Mouse (Mus musculus) myocyte (in vitro differentiated cells): ENCODE measurements around the gene Cblc.

Experiments
- CEBPB ChIP-seq: IDR thresholded peaks from 2 replicates; pipeline ENCODE4 v1.6.1; 2011; ENCODE audit warnings: mild to moderate bottlenecking, moderate library complexity; ENCODE audit not compliant: poor library complexity, insufficient read depth, severe bottlenecking
- MYOD1 ChIP-seq, 3 experiments: IDR thresholded peaks; one replicate each; pipeline ENCODE4 v1.6.1; 2011; ENCODE audit warnings: control low read depth in 2 of 3, low read depth in 2 of 3, mild to moderate bottlenecking in 2 of 3, moderate library complexity in 1 of 3; ENCODE audit not compliant: insufficient read length in 2 of 3, control insufficient read depth in 1 of 3
- POLR2A ChIP-seq: IDR thresholded peaks from one replicate; pipeline ENCODE4 v1.6.1; 2011; ENCODE audit warnings: low read depth, mild to moderate bottlenecking, control low read depth, moderate library complexity; ENCODE audit not compliant: insufficient read length
- TCF12 ChIP-seq: IDR thresholded peaks from one replicate; pipeline ENCODE4 v1.6.1; 2011; ENCODE audit warnings: mild to moderate bottlenecking, control low read depth; ENCODE audit not compliant: poor library complexity, insufficient read depth, severe bottlenecking
- TCF3 ChIP-seq: IDR thresholded peaks from one replicate; pipeline ENCODE4 v1.6.1; 2011; ENCODE audit warnings: low read depth, control low read depth; ENCODE audit not compliant: insufficient read length
- USF1 ChIP-seq: IDR thresholded peaks from one replicate; pipeline ENCODE4 v1.6.1; 2011; ENCODE audit warnings: low read depth, mild to moderate bottlenecking, control low read depth, moderate library complexity

- no peak for TF ChIP-seq USF1
- no peak for TF ChIP-seq MYOD1 (IDR thresholded peaks at IDR 0.05; ENCODE audit: control insufficient read depth in 1 of 3, insufficient read length in 2 of 3, low read depth in 2 of 3)
- peak; percentile 17 for TF ChIP-seq POLR2A
- no peak for TF ChIP-seq CEBPB
- no peak for TF ChIP-seq TCF3
- TF ChIP-seq TCF12: no peak
Observed at GRCm38 (mm10) chr7:19823256-19824181, 26.9 kb upstream of the Cblc start.
